Mouse (Mus musculus): ENCODE measurements around the gene Gm43720. TPM values are rescaled to one million over a fixed set of nuclear protein-coding genes. Genes with fewer than 3 reads are reported as not detected.

The Gm43720 gene
- total and polyA plus RNA-seq, 2 experiments from 2014 or later: 0.08 TPM; not detected in 1

GRCm38 (mm10) chr5:138258542-138258941, 21.2 kb downstream of the Gm43720 start:
- TF ChIP-seq CTCF (IDR thresholded peaks at IDR 0.05; ENCODE audit: low read depth): no peak
- no peak overlapping the region for H3K27ac ChIP-seq
- no peaks in the 10 kb centered on the region for H3K9me3 ChIP-seq (ENCODE audit: low read length)
- no peaks in the 10 kb centered on the region for H3K27me3 ChIP-seq (ENCODE audit: insufficient read depth, low read length)
- H3K4me2 ChIP-seq (ENCODE audit: low read depth, low read length): no peak overlapping the region
- DNase-seq (ENCODE audit: low spot score): no peak
- peaks cover 25% of the 10 kb centered on the region for H3K36me3 ChIP-seq (ENCODE audit: insufficient read depth, low read length)
- H3K4me1 ChIP-seq (ENCODE audit: insufficient read depth, low read length): peaks cover 16% of the 10 kb centered on the region
- no peak overlapping the region for H3K4me3 ChIP-seq (ENCODE audit: low read length)
- no peak for ATAC-seq
- no peak overlapping the region for H3K9ac ChIP-seq (replicated peaks; ENCODE audit: low read length)
- WGBS: 84% methylated on average over 6 of the region's 6 CpGs

DNA sequence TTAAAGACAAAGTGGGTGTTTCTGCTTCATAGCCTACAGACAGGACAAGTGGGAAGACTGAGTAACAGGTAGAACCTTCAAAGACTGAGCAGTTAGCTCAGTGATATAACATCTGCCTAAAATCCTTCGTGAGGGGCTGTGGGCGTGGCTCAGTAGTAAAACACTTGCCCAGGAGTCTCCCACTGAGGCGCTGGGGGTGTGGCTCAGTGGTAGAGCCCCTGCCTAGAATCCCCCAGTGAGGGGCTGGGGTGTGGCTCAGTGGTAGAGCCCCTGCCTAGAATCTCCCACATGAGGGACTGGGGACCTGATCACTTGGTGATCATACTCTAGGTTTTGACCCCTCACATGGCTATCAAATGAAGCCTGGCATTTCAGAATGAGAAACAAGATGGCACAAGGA, 21.7 kb downstream of the Gm43720 start:
- Histone ChIP-seq H3K27ac (no peak overlapping the region), H3K9me3 (ENCODE audit: low read length) (no peaks in the 10 kb centered on the region), H3K36me3 (ENCODE audit: insufficient read depth, low read length) (peaks cover 25% of the 10 kb centered on the region), H3K4me3 (ENCODE audit: low read length) (no peak overlapping the region), H3K27me3 (ENCODE audit: insufficient read depth, low read length) (no peaks in the 10 kb centered on the region), H3K4me1 (ENCODE audit: insufficient read depth, low read length) (peaks cover 16% of the 10 kb centered on the region), H3K4me2 (ENCODE audit: low read depth, low read length) (no peak overlapping the region), H3K9ac (replicated peaks; ENCODE audit: low read length) (no peak overlapping the region)
- 88% methylated on average over 3 of the region's 3 CpGs for WGBS
- DNase-seq (ENCODE audit: low spot score) (no peak), ATAC-seq (no peak)
- TF ChIP-seq CTCF (IDR thresholded peaks at IDR 0.05; ENCODE audit: low read depth): no peak

DNA sequence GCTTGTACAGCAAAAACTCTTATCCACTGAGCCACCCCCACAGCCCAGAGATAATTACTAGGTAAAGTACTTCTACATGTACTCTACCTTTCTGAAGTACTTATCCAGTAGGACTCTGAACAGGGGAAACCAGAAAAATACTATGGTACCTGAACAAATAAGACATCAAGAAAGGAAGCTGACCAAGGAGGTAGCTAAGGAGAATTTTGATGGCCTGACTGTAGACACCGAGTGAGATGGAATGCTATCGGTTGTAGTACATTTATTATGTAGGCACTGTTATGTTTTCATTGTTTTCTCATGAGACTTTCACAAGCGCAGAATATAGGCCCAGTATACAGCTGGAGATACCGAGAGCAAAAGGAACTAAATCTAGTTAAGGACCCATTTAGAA, 22.2 kb downstream of the Gm43720 start:
- ATAC-seq: no peak
- TF ChIP-seq CTCF (IDR thresholded peaks at IDR 0.05; ENCODE audit: low read depth): no peak
- H3K36me3 ChIP-seq (ENCODE audit: insufficient read depth, low read length): peaks cover 25% of the 10 kb centered on the region
- no peak overlapping the region for H3K27ac ChIP-seq
- no peak overlapping the region for H3K4me2 ChIP-seq (ENCODE audit: low read depth, low read length)
- H3K27me3 ChIP-seq (ENCODE audit: insufficient read depth, low read length): no peaks in the 10 kb centered on the region
- H3K4me1 ChIP-seq (ENCODE audit: insufficient read depth, low read length): peaks cover 12% of the 10 kb centered on the region
- no peak overlapping the region for H3K9ac ChIP-seq (replicated peaks; ENCODE audit: low read length)
- DNase-seq (ENCODE audit: low spot score): no peak
- 89% methylated on average over 4 of the region's 4 CpGs for WGBS
- no peaks in the 10 kb centered on the region for H3K9me3 ChIP-seq (ENCODE audit: low read length)
- H3K4me3 ChIP-seq (ENCODE audit: low read length): no peak overlapping the region

GRCm38 (mm10) chr5:138256966-138257584, 22.7 kb downstream of the Gm43720 start:
- no peak for TF ChIP-seq CTCF (IDR thresholded peaks at IDR 0.05; ENCODE audit: low read depth)
- H3K9me3 ChIP-seq (ENCODE audit: low read length): no peaks in the 10 kb centered on the region
- ATAC-seq: no peak
- peaks cover 25% of the 10 kb centered on the region for H3K36me3 ChIP-seq (ENCODE audit: insufficient read depth, low read length)
- H3K27ac ChIP-seq: no peak overlapping the region
- H3K27me3 ChIP-seq (ENCODE audit: insufficient read depth, low read length): no peaks in the 10 kb centered on the region
- DNase-seq (ENCODE audit: low spot score): no peak
- H3K4me3 ChIP-seq (ENCODE audit: low read length): no peak overlapping the region
- peak overlapping the region; percentile 91; the same call in 1 of the 2 replicates for H3K4me2 ChIP-seq (ENCODE audit: low read depth, low read length)
- 90% methylated on average over 10 of the region's 10 CpGs for WGBS
- H3K9ac ChIP-seq (replicated peaks; ENCODE audit: low read length): no peak overlapping the region
- peaks cover 7% of the 10 kb centered on the region for H3K4me1 ChIP-seq (ENCODE audit: insufficient read depth, low read length)

DNA sequence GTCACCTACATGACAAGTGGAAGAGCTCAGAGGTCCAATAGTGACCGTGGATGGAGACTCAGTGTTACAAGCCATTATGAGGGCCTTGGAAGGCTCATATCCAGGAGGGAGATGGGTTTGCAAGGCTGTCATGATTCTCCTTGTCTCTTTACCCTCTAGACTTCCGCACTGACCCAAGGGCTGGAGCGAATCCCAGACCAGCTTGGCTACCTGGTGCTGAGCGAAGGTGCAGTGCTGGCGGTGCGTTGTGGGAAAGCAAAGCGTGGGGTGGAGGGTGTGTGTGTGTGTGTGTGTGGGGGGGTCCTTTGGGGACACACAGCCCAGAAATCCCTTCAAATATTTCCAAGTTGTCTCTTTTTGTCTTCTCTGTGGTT, 23.7 kb downstream of the Gm43720 start:
- Histone ChIP-seq H3K9ac (replicated peaks; ENCODE audit: low read length) (peak overlapping the region; percentile 59), H3K9me3 (ENCODE audit: low read length) (no peaks in the 10 kb centered on the region), H3K4me2 (ENCODE audit: low read depth, low read length) (peak overlapping the region; percentile 91), H3K4me3 (ENCODE audit: low read length) (peak overlapping the region; percentile 51), H3K4me1 (ENCODE audit: insufficient read depth, low read length) (peaks cover 6% of the 10 kb centered on the region), H3K36me3 (ENCODE audit: insufficient read depth, low read length) (peaks cover 17% of the 10 kb centered on the region), H3K27ac (peak overlapping the region; percentile 85), H3K27me3 (ENCODE audit: insufficient read depth, low read length) (no peaks in the 10 kb centered on the region)
- DNase-seq (ENCODE audit: low spot score) (no peak), ATAC-seq (peak; percentile 10; the same call in 1 of the 2 replicates)
- 11% methylated on average over 7 of the region's 7 CpGs for WGBS
- no peak for TF ChIP-seq CTCF (IDR thresholded peaks at IDR 0.05; ENCODE audit: low read depth)

DNA sequence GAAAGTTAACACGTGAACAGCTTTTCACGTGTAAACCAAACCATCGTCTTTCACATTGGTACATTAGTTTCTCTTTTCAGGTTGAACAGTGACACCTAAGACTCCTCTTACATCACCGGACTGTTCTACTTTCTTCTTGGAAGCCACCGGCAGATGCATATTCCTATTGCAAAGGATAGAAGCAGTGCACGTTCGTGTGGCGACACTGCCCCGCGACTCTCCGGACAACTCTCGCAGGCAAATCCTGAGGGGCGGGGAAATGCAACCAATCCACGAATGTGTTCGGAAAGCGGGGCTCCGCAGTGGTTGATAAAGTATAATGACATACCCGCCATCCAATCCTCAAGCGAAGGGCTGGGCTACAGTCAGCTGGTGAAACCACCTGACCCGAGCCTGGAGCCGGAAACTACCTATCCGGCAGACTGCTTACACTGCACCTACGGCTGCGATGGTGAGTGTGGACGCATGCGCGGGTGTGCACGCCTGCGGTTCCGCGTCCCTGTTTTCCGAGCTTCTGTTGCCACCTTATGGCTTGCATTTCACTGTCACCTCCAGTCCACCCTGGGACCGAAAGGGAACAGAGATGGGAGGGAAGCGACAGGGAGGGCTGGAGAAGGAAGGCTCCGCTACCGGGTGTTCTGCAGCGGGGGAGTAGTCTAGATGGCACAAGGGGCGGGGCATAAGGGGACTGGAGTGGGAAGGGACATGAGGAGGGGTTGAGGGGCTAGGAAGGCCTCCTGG, 24.2 kb downstream of the Gm43720 start, which contains the start of gene Lamtor4:
TSS of gene Lamtor4 (plus strand) at position 130 of the 741 bp plus-strand sequence.
- Histone ChIP-seq H3K4me3 (ENCODE audit: low read length) (peak within 1 kb of the TSS; percentile 51), H3K27me3 (ENCODE audit: insufficient read depth, low read length) (no peaks in the 10 kb centered on the region), H3K4me1 (ENCODE audit: insufficient read depth, low read length) (peaks cover 6% of the 10 kb centered on the region), H3K9me3 (ENCODE audit: low read length) (no peaks in the 10 kb centered on the region), H3K9ac (replicated peaks; ENCODE audit: low read length) (peak within 1 kb of the TSS; percentile 59), H3K4me2 (ENCODE audit: low read depth, low read length) (peak within 1 kb of the TSS; percentile 91), H3K27ac (peak within 1 kb of the TSS; percentile 85), H3K36me3 (ENCODE audit: insufficient read depth, low read length) (peaks cover 12% of the 10 kb centered on the region)
- peak; percentile 98 for DNase-seq (ENCODE audit: low spot score)
- peak; percentile 55 for TF ChIP-seq CTCF (IDR thresholded peaks at IDR 0.05; ENCODE audit: low read depth)
- under 1% methylated on average over 38 of the region's 38 CpGs for WGBS
- ATAC-seq: peak; percentile 100

- Histone ChIP-seq H3K27me3 (ENCODE audit: insufficient read depth, low read length) (no peaks in the 10 kb centered on the region), H3K27ac (no peak overlapping the region), H3K4me2 (ENCODE audit: low read depth, low read length) (no peak overlapping the region), H3K9me3 (ENCODE audit: low read length) (no peaks in the 10 kb centered on the region), H3K9ac (replicated peaks; ENCODE audit: low read length) (no peak overlapping the region), H3K4me1 (ENCODE audit: insufficient read depth, low read length) (peaks cover 6% of the 10 kb centered on the region), H3K4me3 (ENCODE audit: low read length) (no peak overlapping the region), H3K36me3 (ENCODE audit: insufficient read depth, low read length) (no peaks in the 10 kb centered on the region)
- TF ChIP-seq CTCF (IDR thresholded peaks at IDR 0.05; ENCODE audit: low read depth): no peak
- WGBS: 92% methylated on average over 3 of the region's 3 CpGs
- ATAC-seq (no peak), DNase-seq (ENCODE audit: low spot score) (no peak)
Measured at GRCm38 (mm10) chr5:138253061-138253460, 26.7 kb downstream of the Gm43720 start.
